Mouse (Mus musculus) CH12.LX (cell line): ENCODE results near the gene Fancd2. TPM values are rescaled to one million over a fixed set of nuclear protein-coding genes. Genes with fewer than 3 reads are reported as not detected.

Source experiments
- DNase-seq: peaks from one replicate; pipeline ENCODE4 v3.0.0-alpha.2; 2013; ENCODE audit errors: extremely low read depth
- H3K27ac ChIP-seq: 2 replicates; pipeline ENCODE4 v1.5.1; 2012; ENCODE audit warnings: low read depth, mild to moderate bottlenecking, control low read depth, moderate library complexity; ENCODE audit not compliant: insufficient read depth
- H3K27me3 ChIP-seq: replicated peaks from 2 replicates; pipeline ENCODE3; 2012; ENCODE audit warnings: inconsistent platforms
- H3K36me3 ChIP-seq, 2 experiments: replicated peaks in 1 of 2; 2 replicates each; pipeline versions ENCODE3 to v1.6.1; 2012; ENCODE audit warnings: inconsistent platforms in 1 of 2, low read length in 1 of 2, mild to moderate bottlenecking in 1 of 2, mixed read lengths in 1 of 2, moderate library complexity in 1 of 2; ENCODE audit not compliant: control insufficient read depth in 1 of 2, insufficient read depth in 1 of 2
- H3K4me1 ChIP-seq, 2 experiments: 2 replicates each; pipeline ENCODE4 v1.6.1; 2012; ENCODE audit warnings: inconsistent platforms in 1 of 2, moderate library complexity in 1 of 2; ENCODE audit not compliant: insufficient read depth in 2 of 2, control insufficient read depth in 1 of 2
- H3K4me2 ChIP-seq: 2 replicates; pipeline ENCODE4 v1.6.1; 2012; ENCODE audit warnings: low read depth, mild to moderate bottlenecking, control low read depth; ENCODE audit not compliant: poor library complexity, insufficient read depth, severe bottlenecking
- H3K4me3 ChIP-seq, 3 experiments: fragments of 150-350 bp in 1 of 3; sonication (generic) in 1 of 3; replicated peaks in 1 of 3; 2 replicates each; pipeline versions ENCODE3 to v1.5.1; 2011 to 2012; ENCODE audit warnings: low read depth in 2 of 3, low read length in 2 of 3, mild to moderate bottlenecking in 2 of 3, moderate library complexity in 2 of 3, control low read depth in 1 of 3, improper control_type of control experiment in 1 of 3, inconsistent platforms in 1 of 3, mixed read lengths in 1 of 3; ENCODE audit not compliant: poor library complexity in 1 of 3
- H3K79me2 ChIP-seq: replicated peaks from 2 replicates; pipeline ENCODE4 v1.6.1; 2012; ENCODE audit warnings: mild to moderate bottlenecking, moderate library complexity; ENCODE audit not compliant: control insufficient read depth, poor library complexity, insufficient read depth, severe bottlenecking; ENCODE audit errors: extremely low read depth
- H3K9ac ChIP-seq: 2 replicates; pipeline ENCODE4 v1.6.1; 2012; ENCODE audit warnings: low read depth, mild to moderate bottlenecking, control low read depth, moderate library complexity; ENCODE audit not compliant: insufficient read depth
- H3K9me3 ChIP-seq: replicated peaks from 2 replicates; pipeline ENCODE3; 2012; ENCODE audit warnings: low read length, inconsistent platforms, mixed read lengths
- CHD1 ChIP-seq: IDR thresholded peaks from 2 replicates; pipeline ENCODE4 v1.6.1; 2012; ENCODE audit warnings: low read depth, low read length, improper control_type of control experiment, inconsistent platforms
- CHD2 ChIP-seq: IDR thresholded peaks from 2 replicates; pipeline ENCODE4 v1.6.1; 2011; ENCODE audit warnings: low read length, improper control_type of control experiment
- CTCF ChIP-seq, 2 experiments: IDR thresholded peaks in 1 of 2; conservative IDR thresholded peaks in 1 of 2; 2 replicates each; pipeline ENCODE4 v1.5.1; 2011 to 2012; ENCODE audit warnings: low read depth in 2 of 2, low read length in 2 of 2, improper control_type of control experiment in 1 of 2, inconsistent platforms in 1 of 2, mild to moderate bottlenecking in 1 of 2, moderate library complexity in 1 of 2
- E2F4 ChIP-seq: IDR thresholded peaks from 2 replicates; pipeline ENCODE4 v1.6.1; 2011; ENCODE audit warnings: low read depth, low read length, improper control_type of control experiment; ENCODE audit not compliant: insufficient replicate concordance
- ELF1 ChIP-seq: IDR thresholded peaks from 2 replicates; pipeline ENCODE4 v1.6.1; 2014; ENCODE audit warnings: low read depth, mild to moderate bottlenecking, inconsistent platforms, low read length, improper control_type of control experiment
- ETS1 ChIP-seq: conservative IDR thresholded peaks from 2 replicates; pipeline ENCODE4 v1.6.1; 2012; ENCODE audit warnings: low read depth, mild to moderate bottlenecking, inconsistent platforms, low read length, improper control_type of control experiment, moderate library complexity
- GABPA ChIP-seq: IDR thresholded peaks from 2 replicates; pipeline ENCODE4 v1.6.1; 2012; ENCODE audit warnings: low read depth, low read length, improper control_type of control experiment, inconsistent platforms; ENCODE audit not compliant: insufficient replicate concordance
- IRF4 ChIP-seq: IDR thresholded peaks from 2 replicates; pipeline ENCODE4 v1.6.1; 2014; ENCODE audit warnings: low read depth, mild to moderate bottlenecking, inconsistent platforms, low read length, improper control_type of control experiment
- JUND ChIP-seq: conservative IDR thresholded peaks from 2 replicates; pipeline ENCODE4 v1.6.1; 2011; ENCODE audit warnings: low read depth, low read length, improper control_type of control experiment
- KAT2A ChIP-seq: IDR thresholded peaks from 2 replicates; pipeline ENCODE4 v1.6.1; 2012; ENCODE audit warnings: low read length, improper control_type of control experiment, inconsistent platforms; ENCODE audit not compliant: insufficient replicate concordance
- MAFK ChIP-seq: IDR thresholded peaks from 2 replicates; pipeline ENCODE4 v1.6.1; 2011; ENCODE audit warnings: low read length, improper control_type of control experiment; ENCODE audit not compliant: insufficient replicate concordance
- MAX ChIP-seq: IDR thresholded peaks from 2 replicates; pipeline ENCODE4 v1.6.1; 2011; ENCODE audit warnings: low read length, improper control_type of control experiment
- MEF2A ChIP-seq: IDR thresholded peaks from 2 replicates; pipeline ENCODE4 v1.6.1; 2014; ENCODE audit warnings: low read depth, mild to moderate bottlenecking, inconsistent platforms, low read length, improper control_type of control experiment, borderline replicate concordance
- MXI1 ChIP-seq: IDR thresholded peaks from 2 replicates; pipeline ENCODE4 v1.6.1; 2011; ENCODE audit warnings: mild to moderate bottlenecking, low read depth, low read length, improper control_type of control experiment
- MYC ChIP-seq: IDR thresholded peaks from 2 replicates; pipeline ENCODE4 v1.6.1; 2011; ENCODE audit warnings: low read depth, mild to moderate bottlenecking, improper control_type of control experiment, low read length
- NELFE ChIP-seq: IDR thresholded peaks from 2 replicates; pipeline ENCODE4 v1.6.1; 2011; ENCODE audit warnings: low read depth, low read length, improper control_type of control experiment
- NRF1 ChIP-seq: IDR thresholded peaks from 2 replicates; pipeline ENCODE4 v1.6.1; 2014; ENCODE audit warnings: low read depth, mild to moderate bottlenecking, inconsistent platforms, low read length, improper control_type of control experiment, moderate library complexity
- PAX5 ChIP-seq: IDR thresholded peaks from 2 replicates; pipeline ENCODE4 v1.6.1; 2012; ENCODE audit warnings: low read length, inconsistent platforms, mixed read lengths
- RAD21 ChIP-seq: IDR thresholded peaks from 2 replicates; pipeline ENCODE4 v1.6.1; 2011; ENCODE audit warnings: low read depth, mild to moderate bottlenecking, low read length, improper control_type of control experiment, moderate library complexity
- RCOR1 ChIP-seq: conservative IDR thresholded peaks from 2 replicates; pipeline ENCODE4 v1.6.1; 2012; ENCODE audit warnings: low read depth, mild to moderate bottlenecking, inconsistent platforms, low read length, improper control_type of control experiment
- SIN3A ChIP-seq: IDR thresholded peaks from 2 replicates; pipeline ENCODE4 v1.6.1; 2012; ENCODE audit warnings: low read length, improper control_type of control experiment, inconsistent platforms
- SMC3 ChIP-seq: IDR thresholded peaks from 2 replicates; pipeline ENCODE4 v1.6.1; 2011; ENCODE audit warnings: low read depth, low read length, improper control_type of control experiment
- TCF12 ChIP-seq: IDR thresholded peaks from 2 replicates; pipeline ENCODE4 v1.6.1; 2014; ENCODE audit warnings: low read depth, mild to moderate bottlenecking, inconsistent platforms, low read length, improper control_type of control experiment
- UBTF ChIP-seq: IDR thresholded peaks from 2 replicates; pipeline ENCODE4 v1.6.1; 2012; ENCODE audit warnings: low read depth, mild to moderate bottlenecking, inconsistent platforms, low read length, improper control_type of control experiment, moderate library complexity
- USF1 ChIP-seq: IDR thresholded peaks from 2 replicates; pipeline ENCODE4 v1.6.1; 2014; ENCODE audit warnings: low read depth, mild to moderate bottlenecking, inconsistent platforms, low read length, improper control_type of control experiment
- USF2 ChIP-seq: conservative IDR thresholded peaks from 2 replicates; pipeline ENCODE4 v1.6.1; 2011; ENCODE audit warnings: low read depth, low read length, improper control_type of control experiment
- ZKSCAN1 ChIP-seq: IDR thresholded peaks from 2 replicates; pipeline ENCODE4 v1.6.1; 2012; ENCODE audit warnings: low read depth, inconsistent platforms, low read length, improper control_type of control experiment, borderline replicate concordance
- ZMIZ1 ChIP-seq: IDR thresholded peaks from 2 replicates; pipeline ENCODE4 v1.6.1; 2012; ENCODE audit warnings: low read depth, mild to moderate bottlenecking, inconsistent platforms, low read length, improper control_type of control experiment
- dilution Hi-C: fragments of 300-500 bp; cut with MboI; formaldehyde crosslinking; loops from 2 replicates; pipeline ENCODE4 v1.14.3; 2020; ENCODE audit warnings: low sequenced_read_pairs; ENCODE audit not compliant: extremely low pct_unique_long_range_greater_than_20kb, extremely low pct_ligation_motif_present
- in situ Hi-C: fragments of 300-500 bp; cut with MboI; formaldehyde crosslinking; loops from 3 replicates; pipeline ENCODE4 v1.14.3; 2019; ENCODE audit warnings: low sequenced_read_pairs, low pct_ligation_motif_present, low pct_unique_long_range_greater_than_20kb, mixed read lengths
- polyA plus RNA-seq: library from polyadenylated mRNA; unstranded; fragments of >175 nt; gene quantifications from 2 replicates; pipeline ENCODE4 v1.2.1, GENCODE M21; 2012; ENCODE audit warnings: low read depth; ENCODE audit not compliant: insufficient read length
- total RNA-seq, 2 experiments: library from RNA; depleted of rRNA; stranded (reverse); fragments of 300-350 nt in 1 of 2; fragments of >200 nt in 1 of 2; gene quantifications; 2 replicates each; pipeline ENCODE4 v1.2.3; 2012 to 2014

Gene Fancd2
- total and polyA plus RNA-seq, 3 experiments, result 25.5 to 32.7 (median 30.2) TPM

DNA sequence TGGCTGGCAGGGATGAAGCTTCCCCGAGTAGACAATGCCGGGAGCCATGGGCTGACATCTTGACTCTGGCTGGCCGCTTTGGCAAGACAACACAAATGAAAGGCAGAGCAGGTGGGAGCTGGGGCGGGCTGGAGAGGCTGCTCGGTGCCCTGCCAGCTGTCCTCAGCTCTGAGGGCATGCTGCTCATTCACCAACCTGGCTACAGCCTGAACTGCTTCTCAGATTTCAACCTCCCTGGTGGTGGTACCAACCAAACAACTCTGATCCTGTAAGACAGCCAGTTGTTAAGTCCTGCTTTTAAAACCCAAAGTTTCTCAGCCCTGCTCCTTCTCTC, 22.6 kb upstream of the Fancd2 start:
- Histone ChIP-seq H3K27me3 (no peaks in the 10 kb centered on the region), H3K79me2 (no peaks in the 10 kb centered on the region), H3K4me3 (no peak overlapping the region), H3K9me3 (no peaks in the 10 kb centered on the region), H3K4me1 (no peaks in the 10 kb centered on the region; a peak in 1 of 4 replicates), H3K9ac (no peak overlapping the region), H3K36me3 (peaks cover 2 to 27% of the 10 kb centered on the region in 2 experiments), H3K4me2 (no peak overlapping the region; the same call in 1 of the 2 replicates), H3K27ac (no peak overlapping the region)
- TF ChIP-seq GABPA, result no peak
- in situ Hi-C loops, result no loop called here
- dilution Hi-C loops, result no loop called here
- no peak for DNase-seq

DNA sequence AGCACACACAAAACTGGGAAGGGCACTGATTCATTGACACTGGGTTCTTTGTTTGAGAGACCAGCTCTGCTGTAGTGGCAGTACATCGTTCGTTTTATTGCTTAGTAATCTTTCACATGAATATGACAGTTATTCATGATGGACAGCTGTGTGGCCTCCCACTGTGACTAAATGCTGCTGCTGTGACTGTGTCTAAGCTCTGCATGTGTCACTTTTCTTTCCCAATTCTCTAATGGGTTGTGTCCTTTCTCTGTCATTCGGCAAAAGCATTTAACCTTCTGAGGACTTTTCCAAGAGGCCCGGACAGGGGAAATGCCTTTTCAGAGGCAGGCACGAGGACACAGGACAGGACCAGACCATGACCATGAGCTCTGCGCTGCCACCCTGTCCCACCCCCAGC, 17.5 kb upstream of the Fancd2 start:
- TF ChIP-seq MAFK (no peak), GABPA (no peak), PAX5 (no peak), MAX (no peak), ETS1 (no peak), USF1 (no peak), ZKSCAN1 (no peak), E2F4 (no peak), IRF4 (no peak), KAT2A (no peak), NRF1 (no peak), USF2 (no peak), UBTF (no peak), CHD2 (no peak), CTCF (conservative IDR thresholded peaks at IDR 0.05 in 1 of 2, IDR thresholded peaks at IDR 0.05 in 1 of 2; ENCODE audit: low read depth in 2 of 2, low read length in 2 of 2) (no peak)
- TF ChIP-seq, all 38 proteins: peak for 0
- H3K36me3 ChIP-seq, result peaks cover 48 to 77% of the 10 kb centered on the region in 2 experiments

DNA sequence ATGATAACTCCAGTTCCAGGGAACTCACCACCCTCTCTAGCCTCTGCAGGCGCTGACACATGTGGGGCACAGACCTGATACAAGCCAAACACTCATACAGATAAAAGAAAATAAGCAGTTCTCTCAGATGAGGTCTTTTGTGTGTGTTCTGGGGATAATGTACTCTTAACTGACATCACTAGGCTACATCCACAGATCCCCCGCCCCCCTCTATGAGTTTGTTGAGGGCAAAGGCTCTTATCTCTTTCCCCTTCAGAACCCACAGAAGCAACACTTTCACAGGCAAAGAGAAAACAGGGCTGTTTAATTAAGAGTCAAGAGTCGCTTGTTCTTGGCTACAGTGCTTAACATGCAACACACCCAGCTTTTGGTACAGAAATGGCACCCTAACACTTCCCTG, 16.9 kb upstream of the Fancd2 start:
- H3K27ac ChIP-seq, result no peak overlapping the region
- no peaks in the 10 kb centered on the region for H3K4me1 ChIP-seq
- no peaks in the 10 kb centered on the region for H3K79me2 ChIP-seq
- DNase-seq, result no peak
- peaks cover 54 to 84% of the 10 kb centered on the region in 2 experiments for H3K36me3 ChIP-seq
- H3K4me3 ChIP-seq, result no peak overlapping the region
- no peak overlapping the region for H3K4me2 ChIP-seq
- no peaks in the 10 kb centered on the region for H3K27me3 ChIP-seq
- H3K9ac ChIP-seq, result no peak overlapping the region
- in situ Hi-C loops (no loop called here), dilution Hi-C loops (no loop called here)
- H3K9me3 ChIP-seq, result no peaks in the 10 kb centered on the region
- TF ChIP-seq IRF4 (no peak), TCF12 (no peak), MXI1 (no peak), ZMIZ1 (no peak), GABPA (no peak), CHD1 (no peak), RAD21 (no peak), SMC3 (no peak), NELFE (no peak), SIN3A (no peak), KAT2A (no peak), JUND (no peak), ZKSCAN1 (no peak), MEF2A (no peak), E2F4 (no peak), USF1 (no peak), RCOR1 (no peak), MYC (no peak), ELF1 (no peak)

More for the DNA sequence above, 17.5 kb upstream of the Fancd2 start:
- Histone ChIP-seq H3K4me2 (no peak overlapping the region), H3K27ac (no peak overlapping the region), H3K79me2 (no peaks in the 10 kb centered on the region), H3K9ac (no peak overlapping the region), H3K27me3 (no peaks in the 10 kb centered on the region), H3K4me3 (no peak overlapping the region), H3K9me3 (no peaks in the 10 kb centered on the region), H3K4me1 (no peaks in the 10 kb centered on the region; a peak in 1 of 4 replicates)
- in situ Hi-C loops, result no loop called here
- dilution Hi-C loops, result no loop called here
- DNase-seq, result no peak
